Mouse (Mus musculus) heart, embryonic 11.5 days (tissue): Measurements from ENCODE around the gene Ndufa13. TPM values are rescaled to one million over a fixed set of nuclear protein-coding genes. Genes with fewer than 3 reads are reported as not detected.

Experiments
- ATAC-seq: fragments of 200-750 bp; cut with Nextera tagmentation; replicated peaks from 2 replicates; pipeline ENCODE4 v1.8.0; 2017; ENCODE audit warnings: moderate library complexity; ENCODE audit not compliant: insufficient number of reproducible peaks, low FRiP score, low TSS enrichment
- H3K27ac ChIP-seq: fragments of 300-500 bp; sonication (generic); 2 replicates; pipeline ENCODE4 v1.5.1; 2014; ENCODE audit warnings: mild to moderate bottlenecking, low read depth, low read length
- H3K27me3 ChIP-seq: fragments of 300-500 bp; sonication (generic); 2 replicates; pipeline ENCODE4 v1.6.1; 2014; ENCODE audit warnings: mild to moderate bottlenecking, low read length, mixed read lengths; ENCODE audit not compliant: control insufficient read depth, insufficient read depth
- H3K36me3 ChIP-seq: fragments of 300-500 bp; sonication (generic); 2 replicates; pipeline ENCODE4 v1.6.1; 2014; ENCODE audit warnings: mild to moderate bottlenecking, low read length, moderate library complexity, mixed read lengths; ENCODE audit not compliant: control insufficient read depth, insufficient read depth
- H3K4me1 ChIP-seq: fragments of 300-500 bp; sonication (generic); 2 replicates; pipeline ENCODE4 v1.6.1; 2014; ENCODE audit warnings: low read length; ENCODE audit not compliant: control insufficient read depth, insufficient read depth
- H3K4me2 ChIP-seq: fragments of 300-500 bp; sonication (generic); 2 replicates; pipeline ENCODE4 v1.6.1; 2014; ENCODE audit warnings: mild to moderate bottlenecking, moderate library complexity
- H3K4me3 ChIP-seq: fragments of 300-500 bp; sonication (generic); 2 replicates; pipeline ENCODE4 v1.5.1; 2014; ENCODE audit warnings: low read depth, low read length
- H3K9ac ChIP-seq: fragments of 300-500 bp; sonication (generic); 2 replicates; pipeline ENCODE4 v1.6.1; 2014; ENCODE audit warnings: mild to moderate bottlenecking, low read depth, low read length, moderate library complexity
- H3K9me3 ChIP-seq: fragments of 300-500 bp; sonication (generic); replicated peaks from 2 replicates; pipeline ENCODE4 v1.6.1; 2016; ENCODE audit warnings: low read length; ENCODE audit not compliant: control insufficient read depth
- WGBS: fragments of 180-500 bp; shearing (Covaris S2); extraction: QIAGEN DNeasy Blood & Tissue Kit; methylation state at CpG from one replicate; pipeline ENCODE4 v1.1.7; 2014; ENCODE audit not compliant: insufficient replicate concordance; 5-methylcytosine and 5-hydroxymethylcytosine counted together
- polyA plus RNA-seq: library from polyadenylated mRNA; unstranded; fragments of >200 nt; fragmentation: Nextera tagmentation; extraction: Ambion mirVana; gene quantifications from 2 replicates; pipeline ENCODE4 v1.2.1, GENCODE M21; 2014

Gene Ndufa13
- polyA plus RNA-seq, 1 experiment from 2014 or later, result 275 TPM

DNA sequence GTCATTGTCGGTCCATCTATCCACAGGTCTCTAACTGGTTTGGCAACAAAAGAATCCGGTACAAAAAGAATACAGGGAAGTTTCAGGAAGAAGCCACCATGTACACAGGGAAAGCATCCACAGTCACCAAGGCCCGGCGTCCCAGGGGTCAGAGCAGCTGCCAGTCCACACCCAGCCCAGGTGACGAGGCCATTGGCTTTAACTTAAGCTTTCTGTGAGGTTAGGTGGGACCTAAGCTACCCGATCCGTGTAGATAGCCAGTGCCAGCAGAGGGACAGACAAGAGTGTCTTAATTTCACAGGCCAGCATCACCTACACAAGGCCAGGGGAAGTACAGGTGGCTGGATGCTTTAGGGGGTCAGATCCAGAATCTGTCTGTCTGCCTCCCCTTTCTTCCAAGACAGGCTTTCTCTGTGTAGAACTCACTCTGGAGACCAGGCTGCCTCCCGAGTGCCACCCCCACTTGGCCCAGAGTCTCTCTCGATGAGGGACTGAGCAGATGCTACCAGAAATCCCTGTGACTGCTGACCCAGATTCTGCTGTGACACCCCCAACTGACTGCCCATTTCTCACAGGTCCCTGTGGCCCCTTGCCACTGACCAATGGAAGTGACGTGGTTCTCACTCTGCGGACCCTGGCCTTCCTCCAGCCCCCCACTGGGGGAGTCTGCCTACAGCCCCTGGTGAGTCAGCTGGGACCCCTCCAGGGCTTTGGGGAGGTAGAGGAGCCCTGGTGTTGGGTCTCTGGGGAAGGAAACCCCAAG, 32.2 kb downstream of the Ndufa13 start:
- H3K4me3 ChIP-seq, result no peak overlapping the region
- 71% methylated on average over 11 of the region's 11 CpGs for WGBS
- no peaks in the 10 kb centered on the region for H3K9me3 ChIP-seq
- H3K4me1 ChIP-seq, result no peaks in the 10 kb centered on the region
- no peak overlapping the region for H3K27ac ChIP-seq
- peaks cover 14% of the 10 kb centered on the region for H3K27me3 ChIP-seq
- ATAC-seq, result no peak
- H3K9ac ChIP-seq, result no peak overlapping the region
- H3K36me3 ChIP-seq, result no peaks in the 10 kb centered on the region
- no peak overlapping the region for H3K4me2 ChIP-seq

DNA sequence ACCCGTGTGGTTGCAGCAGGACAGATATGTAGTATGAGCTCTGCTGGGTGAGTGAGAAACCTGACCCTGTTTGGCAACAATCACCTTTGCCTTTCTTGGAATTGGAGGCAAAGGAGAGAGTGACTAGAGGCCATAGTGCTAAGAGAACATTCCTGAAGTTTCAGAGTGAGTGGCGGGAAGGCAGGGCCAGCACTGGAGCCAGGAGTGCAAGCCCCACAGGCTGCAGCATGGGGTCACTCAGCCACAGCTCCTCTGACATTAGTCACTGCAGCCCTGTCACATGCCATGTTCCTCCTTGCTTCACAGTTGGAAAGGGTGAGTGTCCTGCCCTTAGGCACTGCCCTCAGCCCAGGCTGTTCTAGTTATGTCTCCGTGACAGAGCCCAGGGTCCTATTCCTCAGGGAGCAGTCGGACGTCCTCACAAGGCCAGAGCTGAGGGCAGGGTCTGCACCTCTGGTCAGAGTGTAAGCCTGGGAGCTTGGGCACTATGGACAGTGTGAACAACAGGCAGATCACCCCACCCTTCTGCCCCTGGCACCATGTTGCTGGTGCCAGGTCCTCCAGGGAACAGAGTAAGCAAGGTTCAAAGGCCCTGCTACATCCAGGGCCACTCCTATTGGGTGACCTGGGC, 34.5 kb downstream of the Ndufa13 start:
- Histone ChIP-seq H3K4me2 (no peak overlapping the region), H3K27ac (no peak overlapping the region), H3K36me3 (no peaks in the 10 kb centered on the region), H3K9ac (no peak overlapping the region), H3K4me1 (no peaks in the 10 kb centered on the region), H3K4me3 (no peak overlapping the region), H3K27me3 (peaks cover 7% of the 10 kb centered on the region), H3K9me3 (no peaks in the 10 kb centered on the region)
- no peak for ATAC-seq
- 58% methylated on average over 5 of the region's 5 CpGs for WGBS

DNA sequence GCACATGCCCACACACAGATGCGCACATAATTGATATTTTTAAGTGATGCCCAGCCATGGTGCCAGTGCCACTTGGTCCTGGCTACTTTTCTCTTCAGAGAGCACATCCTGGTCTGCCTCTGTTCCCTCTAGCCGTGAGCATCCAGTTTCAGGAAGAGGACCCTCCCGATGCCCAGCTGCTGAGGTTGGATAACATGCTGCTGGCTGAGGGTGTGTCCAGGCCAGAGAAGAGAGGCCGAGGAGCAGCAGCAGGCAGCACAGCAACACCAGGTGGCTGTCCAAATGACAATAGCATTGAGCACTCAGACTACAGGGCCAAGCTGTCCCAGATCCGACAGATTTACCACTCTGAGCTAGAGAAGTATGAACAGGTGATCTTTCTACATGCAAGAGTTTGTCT, 38.2 kb downstream of the Ndufa13 start:
- Histone ChIP-seq H3K4me1 (no peaks in the 10 kb centered on the region), H3K4me2 (no peak overlapping the region), H3K4me3 (no peak overlapping the region), H3K9ac (no peak overlapping the region), H3K27ac (no peak overlapping the region), H3K36me3 (no peaks in the 10 kb centered on the region), H3K27me3 (no peaks in the 10 kb centered on the region), H3K9me3 (no peaks in the 10 kb centered on the region)
- no peak for ATAC-seq
- 58% methylated on average over 5 of the region's 5 CpGs for WGBS

DNA sequence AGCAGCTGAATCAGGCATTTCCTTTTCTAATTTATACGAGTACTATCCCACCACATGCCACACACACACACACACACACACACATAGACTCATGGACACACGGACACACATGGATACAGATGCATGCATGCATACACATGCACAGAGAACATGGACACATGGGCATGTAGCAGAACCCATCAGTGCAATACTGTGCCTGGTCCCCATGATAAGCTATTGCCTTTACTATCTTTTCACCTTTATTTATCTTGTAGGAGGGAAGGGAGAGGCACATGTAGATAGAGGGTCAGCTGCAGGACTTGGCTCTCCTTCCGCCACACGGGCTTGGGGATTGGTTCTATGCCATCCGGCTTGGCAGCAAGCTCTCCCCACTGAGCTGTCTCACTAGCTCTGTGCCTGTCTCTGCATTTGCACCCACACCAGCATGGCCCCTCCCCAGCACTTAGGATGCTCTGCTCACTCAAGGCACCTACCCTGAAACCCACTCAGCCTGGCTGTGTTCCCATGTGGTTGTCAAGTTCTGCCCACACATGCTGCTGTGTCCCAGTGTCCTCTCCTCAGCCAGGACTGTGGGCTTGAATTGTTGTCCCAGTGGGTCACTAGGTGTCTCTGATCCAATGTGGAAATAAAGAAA, 38.9 kb downstream of the Ndufa13 start:
- Histone ChIP-seq H3K36me3 (no peaks in the 10 kb centered on the region), H3K4me3 (no peak overlapping the region)

DNA sequence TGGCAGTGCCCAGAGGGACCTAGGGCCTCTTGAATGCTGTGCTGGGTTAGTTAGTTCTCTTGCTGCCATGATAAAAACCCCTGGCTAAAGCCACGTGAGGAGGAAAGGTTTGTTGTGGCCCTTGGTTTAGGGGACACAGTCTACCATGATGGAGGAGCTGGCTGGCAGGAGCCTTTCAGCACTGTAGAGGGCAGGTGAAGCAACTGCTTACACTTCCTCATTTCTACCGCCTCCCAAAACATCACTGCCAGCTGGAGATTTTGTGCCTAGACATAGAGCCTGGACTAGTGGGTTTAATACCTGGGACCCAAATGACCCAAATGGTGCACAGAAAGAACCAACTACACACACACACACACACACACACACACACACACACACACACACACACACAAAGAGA, 41.1 kb downstream of the Ndufa13 start:
- Histone ChIP-seq H3K4me2 (no peak overlapping the region), H3K4me3 (no peak overlapping the region), H3K9ac (no peak overlapping the region), H3K4me1 (no peaks in the 10 kb centered on the region), H3K27ac (no peak overlapping the region), H3K9me3 (no peaks in the 10 kb centered on the region), H3K36me3 (no peaks in the 10 kb centered on the region), H3K27me3 (no peaks in the 10 kb centered on the region)
- no peak for ATAC-seq
- 50% methylated on average over 2 of the region's 2 CpGs for WGBS

More for the DNA sequence above, 38.9 kb downstream of the Ndufa13 start:
- Histone ChIP-seq H3K9ac (0 out of 2 replicates have a peak overlapping the region, but pooled peaks have one; percentile 16), H3K4me1 (no peaks in the 10 kb centered on the region), H3K27me3 (no peaks in the 10 kb centered on the region), H3K9me3 (no peaks in the 10 kb centered on the region), H3K27ac (no peak overlapping the region), H3K4me2 (no peak overlapping the region)
- WGBS, result 65% methylated on average over 5 of the region's 5 CpGs
- no peak for ATAC-seq

DNA sequence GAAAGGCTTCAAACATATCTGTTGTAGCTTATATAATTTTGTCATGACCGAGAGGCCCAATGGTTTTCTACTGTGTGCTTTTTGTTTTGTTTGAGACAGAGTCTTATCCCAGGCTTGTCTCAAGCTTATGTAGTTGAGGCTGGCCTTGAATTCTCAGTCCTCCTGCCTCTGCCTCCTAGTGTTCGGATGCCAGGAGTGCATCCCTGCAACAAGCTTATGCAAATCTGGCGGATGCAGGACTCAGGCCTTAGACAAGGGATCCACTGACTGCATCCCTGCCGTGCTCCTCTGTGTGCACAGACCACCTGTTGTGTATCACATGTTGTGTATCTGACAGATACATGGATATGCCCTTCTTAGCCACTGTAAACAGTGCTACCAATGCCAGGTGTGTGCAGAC, 41.6 kb downstream of the Ndufa13 start:
- Histone ChIP-seq H3K9me3 (no peaks in the 10 kb centered on the region), H3K27me3 (no peaks in the 10 kb centered on the region), H3K27ac (no peak overlapping the region), H3K4me3 (no peak overlapping the region), H3K36me3 (no peaks in the 10 kb centered on the region), H3K9ac (no peak overlapping the region), H3K4me2 (no peak overlapping the region), H3K4me1 (no peaks in the 10 kb centered on the region)
- WGBS, result 47% methylated on average over 4 of the region's 4 CpGs
- no peak for ATAC-seq

DNA sequence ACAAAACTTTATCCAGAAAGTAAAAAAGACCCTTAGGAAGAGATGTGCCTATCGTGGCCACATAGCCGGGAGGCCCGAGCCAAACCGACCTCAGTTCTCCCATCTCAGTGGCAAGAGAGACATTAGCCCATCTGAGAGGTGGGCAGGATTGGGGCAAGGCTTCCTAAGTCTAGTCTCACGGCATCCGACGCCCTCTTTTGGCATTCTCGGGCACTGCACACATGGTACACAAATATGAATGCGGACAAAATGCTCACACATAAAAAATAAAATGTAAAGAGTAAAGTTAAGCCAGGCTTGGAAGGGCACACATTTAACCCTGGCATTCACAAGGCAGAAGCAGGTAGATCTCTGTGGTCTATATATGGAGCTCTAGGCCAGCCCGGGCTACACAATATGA, 48.5 kb downstream of the Ndufa13 start:
- Histone ChIP-seq H3K4me3 (no peak overlapping the region), H3K9ac (no peak overlapping the region), H3K36me3 (no peaks in the 10 kb centered on the region), H3K27me3 (no peaks in the 10 kb centered on the region), H3K4me2 (no peak overlapping the region), H3K9me3 (no peaks in the 10 kb centered on the region), H3K4me1 (peaks cover 3% of the 10 kb centered on the region), H3K27ac (no peak overlapping the region)
- no peak for ATAC-seq
- 84% methylated on average over 10 of the region's 10 CpGs for WGBS

DNA sequence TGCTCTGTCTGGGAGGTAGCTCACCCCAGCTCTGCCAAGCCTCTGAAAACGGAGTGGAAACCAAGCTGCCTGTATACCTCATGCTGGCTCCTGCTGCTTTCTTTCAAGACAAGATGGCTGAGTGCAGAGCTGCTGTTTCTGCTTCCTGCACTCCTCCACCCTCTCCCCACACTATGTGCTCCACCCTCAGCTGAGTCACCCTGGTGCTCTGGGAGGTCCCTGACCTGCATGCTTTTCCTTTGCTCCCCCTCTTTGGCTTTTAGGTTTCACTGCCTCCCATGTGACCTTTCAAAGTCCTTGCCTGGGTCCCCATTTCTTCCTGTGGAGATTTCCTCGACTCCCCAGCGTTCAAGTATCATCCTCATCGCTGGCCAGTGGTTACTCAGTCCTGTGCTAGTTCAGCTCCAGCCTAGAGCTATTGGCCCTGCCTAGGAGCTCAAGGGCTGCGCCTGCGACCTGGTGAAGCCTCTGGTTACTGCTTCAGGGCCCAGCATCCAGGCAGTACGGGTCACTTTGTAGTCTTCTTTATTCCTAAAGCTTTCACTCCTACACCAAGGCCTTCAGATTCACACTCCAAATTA, 51.3 kb downstream of the Ndufa13 start:
- Histone ChIP-seq H3K9me3 (no peaks in the 10 kb centered on the region), H3K27ac (no peak overlapping the region), H3K36me3 (no peaks in the 10 kb centered on the region), H3K27me3 (no peaks in the 10 kb centered on the region), H3K4me2 (no peak overlapping the region), H3K4me1 (peaks cover 6% of the 10 kb centered on the region), H3K9ac (no peak overlapping the region), H3K4me3 (no peak overlapping the region)
- 72% methylated on average over 7 of the region's 7 CpGs for WGBS
- ATAC-seq, result no peak
